Mouse (Mus musculus): ENCODE results near the gene Olfr64.

The Olfr64 gene

DNA sequence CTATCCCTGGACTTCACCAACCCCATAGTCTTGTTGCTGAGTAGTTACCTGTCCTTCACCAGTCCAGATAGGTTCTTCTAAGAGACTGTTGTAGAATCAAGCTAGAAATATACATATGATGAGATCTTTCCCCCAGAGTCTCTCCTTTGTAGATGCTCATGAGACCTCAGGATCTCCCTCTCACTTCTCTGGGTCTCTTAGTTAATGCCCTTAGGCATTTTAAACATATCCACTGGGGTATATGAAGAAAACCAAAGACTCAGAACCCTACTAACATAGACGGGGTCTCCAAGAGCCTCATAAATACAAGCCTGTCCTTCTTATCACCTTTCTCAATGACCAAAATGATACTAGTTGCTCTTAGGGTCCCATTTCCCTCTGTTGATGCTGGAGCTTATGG, at the start of gene Olfr64:
Olfr64 (minus strand) TSS at position 101 of the 400 bp plus-strand sequence.
- no peak for DNase-seq

DNA sequence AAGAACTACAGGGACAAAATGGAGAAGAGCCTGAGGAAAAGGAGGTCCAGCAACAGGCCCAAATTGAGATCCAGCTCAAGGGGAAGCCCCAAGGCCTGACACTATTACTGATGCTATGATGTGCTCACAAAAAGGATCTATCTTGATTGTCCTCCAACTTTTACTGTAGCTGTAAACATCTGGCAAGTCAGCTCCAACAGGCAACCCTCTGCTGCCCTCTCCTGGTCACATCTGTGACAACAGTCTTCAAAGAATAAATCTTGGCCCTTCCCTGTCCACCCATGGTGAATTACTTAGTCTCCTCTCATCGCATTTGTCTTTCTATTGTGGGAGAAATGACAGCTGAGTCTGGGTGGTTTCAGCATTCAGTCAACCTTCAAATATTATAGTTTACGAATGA, 48.4 kb upstream of the Olfr64 start:
- peak in 1 of 2 experiments; percentile 1 for DNase-seq

GRCm38 (mm10) chr7:103934264-103934663, 40.0 kb upstream of the Olfr64 start, which contains the start of gene Olfr632:
Gene Olfr632 (plus strand): TSS chr7:103934347.
- DNase-seq, result no peak

DNA sequence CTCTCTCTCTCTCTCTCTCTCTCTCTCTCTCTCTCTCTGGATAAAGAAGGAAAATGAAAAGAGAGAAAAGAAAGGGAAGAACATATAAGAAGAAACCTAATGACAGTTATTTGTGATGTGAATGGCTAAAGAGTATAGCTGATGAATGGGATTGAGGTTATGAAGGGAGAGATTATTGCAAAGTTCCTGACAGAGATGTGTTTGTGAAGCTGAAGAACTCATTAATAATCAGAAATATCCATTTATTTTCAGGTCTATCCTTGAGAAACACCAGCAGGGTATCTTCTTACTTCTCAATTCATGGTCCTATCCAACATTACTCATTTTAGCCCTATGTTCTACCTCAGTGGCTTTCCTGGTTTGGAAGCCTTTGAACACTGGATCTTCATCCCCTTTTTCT, 34.2 kb upstream of the Olfr64 start, which contains the start of gene Olfr631:
Olfr631 (plus strand) TSS at position 301 of the 400 bp plus-strand sequence.
- DNase-seq, result no peak

GRCm38 (mm10) chr7:103915338-103915737, 21.1 kb upstream of the Olfr64 start:
- no peak for DNase-seq

DNA sequence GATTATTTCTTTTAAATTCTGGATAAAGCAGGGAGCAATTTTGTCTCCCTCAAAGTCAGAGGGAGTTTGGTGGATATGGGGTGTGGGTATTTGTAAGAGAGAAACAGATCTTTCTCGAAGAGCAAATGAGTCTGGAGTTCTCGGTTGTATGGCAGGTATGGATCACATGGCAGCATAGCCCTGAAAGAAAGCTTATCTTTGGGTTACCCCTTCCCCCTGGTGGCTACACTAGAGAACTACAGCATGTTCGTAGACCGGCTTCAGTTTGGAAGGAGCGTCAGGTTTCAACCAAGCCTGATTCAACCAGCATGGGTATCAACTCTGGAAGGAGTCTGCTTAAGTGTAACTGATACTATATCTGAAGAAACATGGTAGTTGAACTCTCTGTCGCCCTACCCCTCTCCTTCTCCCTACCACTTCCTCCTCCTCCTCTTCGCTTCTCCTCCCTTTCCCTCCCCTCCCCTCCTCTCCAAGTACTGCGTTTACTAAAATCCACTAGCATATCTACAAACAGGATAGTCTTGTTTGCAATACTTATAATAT, 18.8 kb upstream of the Olfr64 start:
- no peak for DNase-seq

DNA sequence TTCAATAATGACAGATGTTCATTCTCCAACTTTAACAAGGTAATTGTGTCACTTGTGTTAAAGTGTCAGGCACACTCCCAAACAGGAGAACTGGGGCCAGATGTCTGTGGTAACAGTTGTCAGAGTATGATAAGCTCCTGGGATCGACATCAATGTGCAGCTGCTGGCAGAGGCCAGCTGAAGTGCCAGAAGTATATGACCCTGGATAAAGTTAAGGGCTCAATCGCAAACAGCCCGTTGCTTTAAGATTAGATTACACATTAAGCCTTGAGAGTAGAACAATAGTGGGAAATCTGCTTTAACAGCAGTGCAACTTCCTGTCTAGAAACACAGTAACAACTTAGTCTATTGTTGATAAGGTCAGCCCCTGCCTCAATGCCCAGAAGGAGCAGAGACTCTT, 15.8 kb upstream of the Olfr64 start:
- no peak for DNase-seq

DNA sequence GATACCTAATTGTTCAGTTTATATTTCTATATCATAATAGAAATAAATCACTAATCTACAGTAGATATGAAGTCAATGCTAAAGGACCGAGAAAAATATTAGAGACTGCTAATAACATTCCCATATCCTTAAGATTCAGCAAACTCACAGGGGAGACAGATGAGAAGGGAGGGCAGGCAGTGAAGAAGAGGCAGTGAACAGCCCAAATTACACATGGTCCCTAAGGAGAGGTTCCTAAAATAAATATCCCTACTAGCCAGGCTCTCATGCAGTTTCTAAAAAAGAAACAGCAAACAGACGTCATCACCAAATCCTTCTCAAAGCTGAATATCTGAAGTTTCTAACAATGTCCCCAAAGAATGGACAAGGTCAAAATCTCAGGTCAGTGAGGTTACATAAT, 8.9 kb upstream of the Olfr64 start, which contains the start of gene Olfr65:
Olfr65 (plus strand) TSS at position 301 of the 400 bp plus-strand sequence.
- DNase-seq, result no peak

- DNase-seq, result no peak
Observed at GRCm38 (mm10) chr7:103886152-103886551, 8.1 kb downstream of the Olfr64 start, which contains the start of gene Olfr66. Gene Olfr66 (minus strand): TSS chr7:103886252.

DNA sequence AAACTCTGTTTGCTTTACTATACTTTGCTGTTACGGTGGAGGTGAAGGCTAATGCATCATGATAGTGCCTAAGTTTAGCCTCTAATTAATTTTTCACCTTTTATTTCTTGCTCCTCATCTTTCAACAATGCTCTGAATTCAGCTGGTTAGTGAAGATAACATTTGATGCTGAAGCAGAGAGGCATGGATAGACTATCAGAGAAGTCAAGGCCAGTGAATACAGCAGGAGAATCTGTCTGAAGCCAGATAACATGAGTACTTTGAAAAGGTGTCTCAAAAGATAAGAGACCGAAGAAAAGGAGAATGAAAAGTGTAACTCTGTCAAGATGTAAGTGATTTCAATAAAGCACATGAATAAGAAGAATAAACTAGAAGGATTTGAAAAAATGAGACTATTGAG, 17.2 kb downstream of the Olfr64 start:
- DNase-seq, result no peak

DNA sequence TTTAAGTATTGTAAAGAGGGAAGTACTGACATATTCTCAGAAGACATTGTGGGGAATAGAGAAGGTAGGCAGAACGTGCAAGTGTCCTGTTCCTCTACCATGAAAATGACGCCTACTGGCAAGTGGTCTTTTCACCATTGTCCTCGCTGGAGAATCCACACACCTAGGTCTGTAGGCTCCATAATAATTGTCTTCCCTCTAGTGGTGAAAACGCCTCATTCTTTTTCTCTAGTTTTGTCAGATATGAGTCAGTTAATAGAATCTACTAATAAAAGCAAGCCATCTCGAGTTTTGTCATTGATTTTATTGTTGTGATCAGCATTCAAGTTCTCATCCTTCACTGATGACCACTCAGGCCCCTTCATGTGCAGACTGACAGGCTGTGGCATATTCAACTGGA, 19.8 kb downstream of the Olfr64 start:
- no peak for DNase-seq

DNA sequence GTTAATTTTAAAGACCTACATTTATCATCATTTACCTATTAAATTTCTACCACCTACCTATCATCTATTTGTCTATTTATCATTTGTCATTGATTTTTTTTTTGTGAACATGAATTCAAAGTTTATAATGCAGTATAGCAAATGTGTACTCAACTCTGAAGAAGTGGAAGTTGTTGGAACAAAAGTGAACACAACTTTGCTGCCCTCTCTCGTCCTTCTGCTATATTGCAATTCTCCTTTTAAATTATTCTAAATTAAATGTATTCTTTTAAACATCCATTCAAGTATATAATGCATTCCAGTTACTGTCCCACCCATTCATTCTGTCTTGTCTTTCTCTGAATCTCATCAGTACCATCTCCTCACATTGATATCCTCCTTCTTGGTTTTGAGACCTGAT, 21.2 kb downstream of the Olfr64 start:
- no peak for DNase-seq

- DNase-seq, result no peak
Observed at GRCm38 (mm10) chr7:103870667-103871066, 23.6 kb downstream of the Olfr64 start.

DNA sequence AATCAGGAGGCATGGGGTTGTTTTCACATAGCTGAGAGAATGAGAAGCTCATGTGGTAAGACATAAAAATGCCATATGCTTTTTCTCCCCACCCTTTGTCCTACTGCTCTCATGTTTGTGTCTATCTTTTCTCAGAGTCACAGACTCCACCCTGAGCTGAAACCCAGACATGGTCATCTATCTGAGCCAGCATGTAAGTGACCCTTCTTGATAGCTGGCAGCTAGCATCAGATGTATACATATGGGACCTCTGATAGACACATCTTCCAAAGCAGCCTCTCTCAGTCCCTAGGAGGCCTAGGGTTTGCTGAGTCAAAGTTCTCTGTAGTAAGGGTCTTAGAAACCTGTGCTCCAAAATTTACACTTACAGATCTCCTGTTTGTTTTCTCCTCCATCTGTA, 28.6 kb downstream of the Olfr64 start:
- no peak for DNase-seq

GRCm38 (mm10) chr7:103861531-103861930, 32.8 kb downstream of the Olfr64 start:
- DNase-seq, result no peak

DNA sequence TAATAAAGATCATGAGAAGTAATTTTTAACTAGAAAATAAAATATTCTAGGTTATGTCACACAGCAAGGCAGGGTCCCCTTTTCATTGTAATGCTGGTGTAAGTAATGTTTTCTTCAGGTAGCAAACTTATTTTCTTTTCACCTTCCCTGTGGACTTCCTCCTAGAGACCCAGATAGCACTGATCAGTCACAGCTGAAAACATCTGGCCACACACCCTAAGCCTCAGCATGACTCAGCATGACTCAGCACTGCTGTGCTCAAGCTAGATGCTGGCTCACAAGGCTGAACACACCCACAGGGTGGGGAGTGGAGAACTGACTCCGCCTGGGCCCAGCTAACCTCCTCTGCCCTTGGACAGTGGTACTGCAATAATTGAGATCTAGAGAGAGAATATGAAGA, 33.4 kb downstream of the Olfr64 start:
- no peak for DNase-seq

DNA sequence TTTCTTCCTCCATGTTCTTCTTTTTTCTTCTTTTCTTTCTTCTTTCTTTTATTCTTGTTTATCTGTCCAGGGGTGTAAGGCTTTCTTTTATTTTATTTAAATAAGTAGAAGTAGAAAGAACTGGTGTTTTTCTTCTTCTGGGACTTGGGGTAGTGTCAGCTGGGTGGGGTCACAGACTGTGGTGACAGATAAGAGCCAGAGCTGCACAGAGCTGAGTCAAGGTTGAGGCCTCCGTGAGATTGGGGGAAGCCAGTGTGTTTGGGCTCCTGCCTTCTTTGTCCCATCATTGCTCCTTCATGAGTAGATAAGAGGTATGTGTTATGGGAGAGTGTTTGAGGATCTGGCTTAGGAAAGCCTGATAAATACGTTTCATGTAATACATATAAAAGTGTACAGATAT, 35.2 kb downstream of the Olfr64 start:
- no peak for DNase-seq

DNA sequence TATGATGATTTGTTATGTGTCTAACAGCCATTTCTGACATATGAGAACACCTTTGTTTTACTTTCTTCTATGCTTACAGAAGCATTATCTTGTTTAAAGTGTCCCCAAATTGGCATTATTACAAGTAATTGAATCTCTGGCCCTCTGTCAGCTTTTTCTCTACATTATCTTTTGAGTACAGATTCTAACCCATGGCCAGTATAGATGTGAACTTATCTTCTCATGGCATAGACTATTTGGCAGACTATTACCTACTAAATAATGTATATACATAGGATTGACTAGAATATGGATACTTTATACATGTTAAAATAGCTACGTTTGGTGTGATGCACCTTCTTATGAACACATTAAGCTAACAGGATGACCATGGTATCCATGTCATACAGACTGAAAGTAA, 39.6 kb downstream of the Olfr64 start:
- no peak for DNase-seq

DNA sequence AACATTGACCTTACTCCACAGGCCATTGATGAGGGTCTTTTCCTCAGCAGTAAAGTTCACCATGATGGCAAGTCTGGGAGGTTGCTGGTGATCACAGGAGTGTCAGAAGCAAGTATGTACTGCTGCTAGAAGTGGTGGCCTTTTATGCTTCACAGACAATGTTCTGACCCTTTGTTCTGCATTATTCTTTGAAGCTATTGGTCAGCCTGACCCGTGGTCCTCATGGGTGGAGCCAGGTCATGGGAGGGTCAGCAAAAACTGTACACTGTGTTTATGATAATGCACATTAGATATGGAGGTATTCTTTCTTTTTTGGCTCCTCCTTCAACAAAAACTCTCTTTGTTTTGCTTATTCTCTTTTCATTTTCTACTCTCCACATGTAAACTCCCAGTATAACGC, 41.2 kb downstream of the Olfr64 start, which contains the start of gene Hbb-y:
Hbb-y (minus strand) TSS at position 127 of the 400 bp plus-strand sequence.
- no peak for DNase-seq

GRCm38 (mm10) chr7:103844525-103845325, 49.6 kb downstream of the Olfr64 start:
- no peak for DNase-seq

DNA sequence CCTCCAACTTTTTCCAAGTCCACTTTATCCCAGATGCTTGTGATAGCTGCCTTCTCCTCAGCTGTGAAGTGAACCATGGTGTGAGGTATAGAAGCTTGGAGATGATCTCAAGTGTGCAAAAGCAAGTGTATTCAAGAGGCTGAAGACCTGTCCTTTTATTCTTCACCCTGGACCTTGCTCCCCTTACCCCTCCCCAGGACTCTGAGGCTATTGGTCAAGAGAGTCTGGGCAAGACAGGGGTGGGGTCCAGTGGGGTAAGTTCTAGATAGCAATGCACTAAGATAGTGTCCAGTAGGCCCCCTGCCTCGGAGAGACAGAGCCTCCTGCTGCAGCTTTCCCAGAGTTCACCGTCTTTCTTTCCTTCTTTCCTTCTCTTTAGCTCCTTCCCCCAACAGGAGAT, 51.3 kb downstream of the Olfr64 start, which contains the start of gene Hbb-bh1:
Hbb-bh1 (minus strand) TSS at position 131 of the 400 bp plus-strand sequence.
- DNase-seq, result no peak

DNA sequence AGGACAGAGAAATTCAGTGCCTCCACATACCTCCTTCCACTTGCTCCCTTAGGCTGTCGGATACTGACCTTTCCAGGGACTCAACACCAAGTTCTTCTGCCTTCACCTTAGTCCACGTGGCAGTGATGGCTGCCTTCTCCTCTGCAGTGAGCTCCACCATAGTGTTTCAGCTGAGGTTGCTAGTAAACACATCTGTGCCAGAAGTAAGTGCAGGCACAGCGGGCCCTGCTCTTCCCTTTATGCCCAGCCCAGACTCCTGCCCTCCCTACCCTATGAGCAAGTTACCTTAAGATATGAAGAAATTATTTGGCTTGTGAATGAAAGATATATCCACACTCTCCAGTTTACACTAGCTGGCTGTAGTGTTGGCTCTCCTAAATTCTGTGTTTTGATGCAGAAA, 54.0 kb downstream of the Olfr64 start, which contains the start of gene Hbb-bh2:
Hbb-bh2 (minus strand) TSS at position 253 of the 400 bp plus-strand sequence.
- no peak for DNase-seq

All from cerebellum, postnatal 25 days (tissue).